In the genomic region with DNA sequence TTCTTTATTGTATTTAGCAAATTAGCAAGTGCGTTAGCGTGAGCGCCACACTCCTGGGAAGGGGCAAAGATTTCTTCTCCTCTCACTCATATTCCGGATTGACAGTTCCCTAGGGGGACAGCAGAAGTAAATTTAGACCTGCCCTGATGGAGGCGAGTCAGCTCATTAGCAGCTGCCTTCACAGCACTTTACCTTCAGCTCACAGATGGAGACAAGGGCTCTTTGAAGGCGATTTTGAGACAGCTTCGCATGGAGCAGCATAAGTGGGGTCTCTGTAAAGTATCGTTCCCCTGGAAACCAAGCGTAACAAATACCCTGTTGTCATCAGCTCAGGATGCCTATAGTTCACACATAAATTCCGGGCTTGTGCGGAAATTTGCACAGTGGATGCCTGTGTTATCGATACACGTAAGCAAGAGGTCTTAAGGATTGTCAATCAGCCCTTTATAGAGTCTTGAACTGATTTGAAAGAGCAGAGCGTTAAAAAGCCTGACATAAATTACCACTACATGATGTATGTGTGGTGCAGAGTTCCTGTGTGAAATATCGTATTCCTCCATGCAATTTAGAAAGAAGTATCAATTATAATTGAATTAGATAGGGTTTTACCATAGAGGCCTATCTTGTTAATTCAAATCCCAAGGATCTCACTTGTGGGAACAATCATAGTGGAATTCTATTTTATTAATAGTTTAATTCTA, we compare ENCODE assay signal across 9 mouse cellular contexts.
A peak's percentile ranks its signal among the peaks of the same experiment; 100 is the strongest.
DNase-seq lines count a peak whose midpoint lies in the region; ATAC-seq lines count a peak whose summit lies in the region.
"Had no signal": no experiment of that assay in that cellular context is flagged by ENCODE, and none has a peak within 500 bp of the region (broad histone marks: within the 10 kb centered on the region; RNA-seq: fewer than 3 reads in every experiment).

No protein-coding gene starts in this region.

- peak; percentile 83 for ATAC-seq in hindbrain, embryonic 16.5 days
- ATAC-seq in midbrain, embryonic 16.5 days = peak; percentile 95

- H3K27me3 ChIP-seq in forebrain, embryonic 10.5 days (ENCODE audit: poor library complexity, severe bottlenecking) = no peaks in the 10 kb centered on the region
- no peaks in the 10 kb centered on the region for H3K27me3 ChIP-seq in hindbrain, embryonic 16.5 days (replicated peaks; ENCODE audit: control insufficient read depth, insufficient read depth, low read length)
- no peaks in the 10 kb centered on the region for H3K27me3 ChIP-seq in midbrain, embryonic 16.5 days (ENCODE audit: control insufficient read depth, insufficient read depth, low read depth, low read length)

- peak overlapping the region; percentile 44 for H3K27ac ChIP-seq in forebrain, embryonic 10.5 days
- peak overlapping the region; percentile 46 for H3K27ac ChIP-seq in hindbrain, embryonic 16.5 days (ENCODE audit: low read depth, low read length)
- peak overlapping the region; percentile 64 for H3K27ac ChIP-seq in midbrain, embryonic 16.5 days (ENCODE audit: low read length)

- intact Hi-C loops in left cerebral cortex, postnatal 25 days (cut with DNase I) = no loop called here
- intact Hi-C loops in heart, postnatal 25 days (cut with DNase I) = loop anchor here (5.0 kb wide), 1 partner anchor 2000 kb away; no protein-coding TSS in a partner anchor

- H3K36me3 ChIP-seq in forebrain, embryonic 10.5 days (replicated peaks) = no peaks in the 10 kb centered on the region
- H3K36me3 ChIP-seq in hindbrain, embryonic 16.5 days (ENCODE audit: control insufficient read depth, insufficient read depth, low read length) = no peaks in the 10 kb centered on the region
- H3K36me3 ChIP-seq in midbrain, embryonic 16.5 days (ENCODE audit: control insufficient read depth, insufficient read depth, low read length) = no peaks in the 10 kb centered on the region

- H3K4me1 ChIP-seq in forebrain, embryonic 10.5 days = peaks cover 11% of the 10 kb centered on the region
- peaks cover 9% of the 10 kb centered on the region for H3K4me1 ChIP-seq in hindbrain, embryonic 16.5 days (ENCODE audit: control insufficient read depth, insufficient read depth, low read depth, low read length)
- peaks cover 9% of the 10 kb centered on the region for H3K4me1 ChIP-seq in midbrain, embryonic 16.5 days (ENCODE audit: control insufficient read depth, insufficient read depth, low read length)

- peak; percentile 24 for DNase-seq in embryo, embryonic 11.5 days (ENCODE audit: low read depth, low spot score)
- DNase-seq in forebrain, embryonic 10.5 days (ENCODE audit: extremely low spot score, low spot score) = peak; percentile 20
- no peak for DNase-seq in left cerebral cortex, postnatal 25 days (ENCODE audit: low spot score in 2 of 2)
- DNase-seq in kidney, adult 18-20 months = no peak
- DNase-seq in heart, postnatal 25 days (ENCODE audit: low spot score) = no peak
- DNase-seq: kidney, postnatal 14 days; lung, postnatal 36 days had no signal

- H3K9me3 ChIP-seq in forebrain, embryonic 10.5 days = no peaks in the 10 kb centered on the region
- H3K9me3 ChIP-seq in hindbrain, embryonic 16.5 days (ENCODE audit: control insufficient read depth, low read length) = no peaks in the 10 kb centered on the region
- 0 out of 2 replicates have a peak, but pooled peaks cover 2% of the 10 kb centered on the region for H3K9me3 ChIP-seq in midbrain, embryonic 16.5 days (replicated peaks; ENCODE audit: control insufficient read depth, low read length, poor library complexity, severe bottlenecking)

- H3K9ac ChIP-seq in hindbrain, embryonic 16.5 days (ENCODE audit: low read depth, low read length) = peak overlapping the region; percentile 33
- peak overlapping the region; percentile 21 for H3K9ac ChIP-seq in midbrain, embryonic 16.5 days (ENCODE audit: low read depth, low read length)

- peak overlapping the region; percentile 2; the same call in 1 of the 2 replicates for H3K4me3 ChIP-seq in forebrain, embryonic 10.5 days
- peak overlapping the region; percentile 23 for H3K4me3 ChIP-seq in hindbrain, embryonic 16.5 days (ENCODE audit: low read length)
- H3K4me3 ChIP-seq in midbrain, embryonic 16.5 days (ENCODE audit: low read depth, low read length) = peak overlapping the region; percentile 30

- 57% methylated on average over 15 of the region's 15 CpGs for WGBS in forebrain, embryonic 10.5 days
- 19% methylated on average over 15 of the region's 15 CpGs for WGBS in hindbrain, embryonic 16.5 days
- WGBS in midbrain, embryonic 16.5 days = 19% methylated on average over 15 of the region's 15 CpGs

- H3K4me2 ChIP-seq in hindbrain, embryonic 16.5 days (ENCODE audit: low read length) = peak overlapping the region; percentile 53
- peak overlapping the region; percentile 58 for H3K4me2 ChIP-seq in midbrain, embryonic 16.5 days (ENCODE audit: low read length)

Comparison
In these comparisons a context has a peak if more than half of its experiments do, and no peak if none do; other contexts are left out.
1. DNase-seq: peak in embryo, embryonic 11.5 days (single experiment) and forebrain, embryonic 10.5 days (single experiment); none in left cerebral cortex, postnatal 25 days (0 of 2), kidney, adult 18-20 months (single experiment) and heart, postnatal 25 days (single experiment).
2. Peak in every context shown above with its lines, with median percentiles within 50 percentile points of each other: H3K27ac ChIP-seq and H3K4me3 ChIP-seq.